Mouse (Mus musculus) MEL (cell line): ENCODE data around the gene Gm9736. TPM values are rescaled to one million over a fixed set of nuclear protein-coding genes. Genes with fewer than 3 reads are reported as not detected.
"Not testable (repeated sequence)": the region's sequence is repeated elsewhere in the genome, so short reads cannot be mapped to it uniquely, and the experiment has no call there.

Source experiments
- DNase-seq: peaks from one replicate; pipeline ENCODE4 v3.0.0; 2011; ENCODE audit warnings: low read depth, low spot score
- H3K27ac ChIP-seq: 2 replicates; pipeline ENCODE4 v1.5.1; 2012; ENCODE audit warnings: low read depth, mild to moderate bottlenecking, control low read depth, low read length, moderate library complexity; ENCODE audit not compliant: control insufficient read depth
- H3K27me3 ChIP-seq, 2 experiments: fragments of 150-350 bp in 1 of 2; sonication (generic) in 1 of 2; 2 replicates each; pipeline ENCODE4 v1.6.1; 2012; ENCODE audit warnings: low read length in 2 of 2, mild to moderate bottlenecking in 2 of 2, improper control_type of control experiment in 1 of 2, moderate library complexity in 1 of 2; ENCODE audit not compliant: insufficient read depth in 2 of 2, control insufficient read depth in 1 of 2
- H3K36me3 ChIP-seq, 2 experiments: 2 replicates each; pipeline ENCODE4 v1.6.1; 2012 to 2014; ENCODE audit warnings: low read length in 2 of 2, improper control_type of control experiment in 1 of 2, inconsistent platforms in 1 of 2, mild to moderate bottlenecking in 1 of 2; ENCODE audit not compliant: insufficient read depth in 2 of 2, control insufficient read depth in 1 of 2
- H3K4me1 ChIP-seq, 2 experiments: fragments of 150-350 bp in 1 of 2; sonication (generic) in 1 of 2; 2 replicates each; pipeline ENCODE4 v1.6.1; 2012; ENCODE audit warnings: low read length in 2 of 2, improper control_type of control experiment in 1 of 2, mild to moderate bottlenecking in 1 of 2; ENCODE audit not compliant: insufficient read depth in 2 of 2, control insufficient read depth in 1 of 2
- H3K4me3 ChIP-seq, 2 experiments: fragments of 150-350 bp in 1 of 2; sonication (generic) in 1 of 2; 2 replicates each; pipeline ENCODE4 v1.5.1; 2012; ENCODE audit warnings: low read depth in 2 of 2, low read length in 2 of 2, mild to moderate bottlenecking in 2 of 2, moderate library complexity in 2 of 2, control low read depth in 1 of 2, improper control_type of control experiment in 1 of 2; ENCODE audit not compliant: control insufficient read depth in 1 of 2, insufficient read depth in 1 of 2
- H3K79me2 ChIP-seq: 2 replicates; pipeline ENCODE4 v1.6.1; 2012; ENCODE audit warnings: mild to moderate bottlenecking, low read length, moderate library complexity; ENCODE audit not compliant: control insufficient read depth, poor library complexity, insufficient read depth
- H3K9ac ChIP-seq: 2 replicates; pipeline ENCODE4 v1.6.1; 2012; ENCODE audit warnings: low read depth, mild to moderate bottlenecking, control low read depth, low read length, moderate library complexity; ENCODE audit not compliant: control insufficient read depth, poor library complexity, severe bottlenecking
- H3K9me3 ChIP-seq: fragments of 150-350 bp; sonication (generic); replicated peaks from 2 replicates; pipeline ENCODE4 v1.6.1; 2012; ENCODE audit warnings: mild to moderate bottlenecking, low read length, improper control_type of control experiment, moderate library complexity; ENCODE audit not compliant: insufficient read depth
- BHLHE40 ChIP-seq: IDR thresholded peaks from 2 replicates; pipeline ENCODE4 v1.6.1; 2012; ENCODE audit warnings: low read depth, mild to moderate bottlenecking, inconsistent platforms, low read length, improper control_type of control experiment, borderline replicate concordance
- CHD1 ChIP-seq: IDR thresholded peaks from 2 replicates; pipeline ENCODE4 v1.6.1; 2012; ENCODE audit warnings: low read depth, mild to moderate bottlenecking, inconsistent platforms, low read length, improper control_type of control experiment
- CHD2 ChIP-seq: IDR thresholded peaks from 2 replicates; pipeline ENCODE4 v1.6.1; 2011; ENCODE audit warnings: low read length, improper control_type of control experiment
- CTCF ChIP-seq, 3 experiments: IDR thresholded peaks in 2 of 3; conservative IDR thresholded peaks in 1 of 3; 2 replicates each; pipeline ENCODE4 v1.5.1; 2011 to 2012; ENCODE audit warnings: low read length in 3 of 3, low read depth in 2 of 3, mild to moderate bottlenecking in 2 of 3, improper control_type of control experiment in 1 of 3, inconsistent platforms in 1 of 3, mixed read lengths in 1 of 3, moderate library complexity in 1 of 3; ENCODE audit not compliant: control insufficient read depth in 1 of 3, insufficient read depth in 1 of 3, poor library complexity in 1 of 3, severe bottlenecking in 1 of 3
- GATA1 ChIP-seq: IDR thresholded peaks from 2 replicates; pipeline ENCODE4 v1.6.1; 2011; ENCODE audit warnings: low read depth, low read length, improper control_type of control experiment
- HCFC1 ChIP-seq: IDR thresholded peaks from 2 replicates; pipeline ENCODE4 v1.6.1; 2012; ENCODE audit warnings: low read depth, mild to moderate bottlenecking, inconsistent platforms, low read length, improper control_type of control experiment, moderate library complexity
- JUND ChIP-seq: IDR thresholded peaks from 2 replicates; pipeline ENCODE4 v1.6.1; 2011; ENCODE audit warnings: low read depth, mild to moderate bottlenecking, improper control_type of control experiment, low read length
- MAFK ChIP-seq: IDR thresholded peaks from 2 replicates; pipeline ENCODE4 v1.6.1; 2011; ENCODE audit warnings: low read depth, mild to moderate bottlenecking, low read length, improper control_type of control experiment, borderline replicate concordance
- MAX ChIP-seq: IDR thresholded peaks from 2 replicates; pipeline ENCODE4 v1.6.1; 2011; ENCODE audit warnings: low read length, improper control_type of control experiment
- MAZ ChIP-seq: IDR thresholded peaks from 2 replicates; pipeline ENCODE4 v1.6.1; 2012; ENCODE audit warnings: low read depth, mild to moderate bottlenecking, inconsistent platforms, low read length, improper control_type of control experiment
- MYB ChIP-seq: IDR thresholded peaks from 2 replicates; pipeline ENCODE4 v1.6.1; 2011; ENCODE audit warnings: mild to moderate bottlenecking, low read depth, low read length, improper control_type of control experiment
- MYC ChIP-seq: IDR thresholded peaks from 2 replicates; pipeline ENCODE4 v1.6.1; 2011; ENCODE audit warnings: low read depth, mild to moderate bottlenecking, low read length, improper control_type of control experiment, moderate library complexity
- NELFE ChIP-seq: IDR thresholded peaks from 2 replicates; pipeline ENCODE4 v1.6.1; 2011; ENCODE audit warnings: low read depth, low read length, improper control_type of control experiment
- POLR2A ChIP-seq, 2 experiments: IDR thresholded peaks; 2 replicates each; pipeline ENCODE4 v1.6.1; 2011 to 2012; ENCODE audit warnings: low read length in 2 of 2, mild to moderate bottlenecking in 2 of 2, control low read depth in 1 of 2, improper control_type of control experiment in 1 of 2, low read depth in 1 of 2, moderate library complexity in 1 of 2; ENCODE audit not compliant: control insufficient read depth in 1 of 2, insufficient read depth in 1 of 2, poor library complexity in 1 of 2
- RAD21 ChIP-seq: IDR thresholded peaks from 2 replicates; pipeline ENCODE4 v1.6.1; 2011; ENCODE audit warnings: mild to moderate bottlenecking, low read depth, low read length, improper control_type of control experiment
- RCOR1 ChIP-seq: IDR thresholded peaks from 2 replicates; pipeline ENCODE4 v1.6.1; 2012; ENCODE audit warnings: low read depth, mild to moderate bottlenecking, inconsistent platforms, low read length, improper control_type of control experiment
- SIN3A ChIP-seq: IDR thresholded peaks from 2 replicates; pipeline ENCODE4 v1.6.1; 2012; ENCODE audit warnings: low read length, improper control_type of control experiment, inconsistent platforms
- SMC3 ChIP-seq: IDR thresholded peaks from 2 replicates; pipeline ENCODE4 v1.6.1; 2011; ENCODE audit warnings: low read depth, low read length, improper control_type of control experiment
- TCF12 ChIP-seq: IDR thresholded peaks from 2 replicates; pipeline ENCODE4 v1.6.1; 2014; ENCODE audit warnings: low read depth, mild to moderate bottlenecking, inconsistent platforms, low read length, improper control_type of control experiment, moderate library complexity
- ZKSCAN1 ChIP-seq: IDR thresholded peaks from 2 replicates; pipeline ENCODE4 v1.6.1; 2012; ENCODE audit warnings: low read depth, mild to moderate bottlenecking, inconsistent platforms, low read length, improper control_type of control experiment, moderate library complexity
- ZNF384 ChIP-seq: IDR thresholded peaks from 2 replicates; pipeline ENCODE4 v1.6.1; 2012; ENCODE audit warnings: low read depth, mild to moderate bottlenecking, inconsistent platforms, low read length, improper control_type of control experiment
- polyA plus RNA-seq, 2 experiments: library from polyadenylated mRNA; stranded (reverse) in 1 of 2; unstranded in 1 of 2; fragments of >175 nt in 1 of 2; fragments of >200 nt in 1 of 2; gene quantifications; 2 replicates each; pipeline versions ENCODE4 v1.2.1 to v1.2.4; 2012; ENCODE audit warnings: low replicate concordance in 2 of 2, low read depth in 1 of 2; ENCODE audit not compliant: insufficient read length in 2 of 2, insufficient read depth in 1 of 2, missing spikeins in 1 of 2
- total RNA-seq: library from RNA; depleted of rRNA; stranded (reverse); fragments of 300-350 nt; gene quantifications from 2 replicates; pipeline ENCODE4 v1.2.3, GENCODE M21; 2012

The Gm9736 gene
- total and polyA plus RNA-seq, 3 experiments = not detected

DNA sequence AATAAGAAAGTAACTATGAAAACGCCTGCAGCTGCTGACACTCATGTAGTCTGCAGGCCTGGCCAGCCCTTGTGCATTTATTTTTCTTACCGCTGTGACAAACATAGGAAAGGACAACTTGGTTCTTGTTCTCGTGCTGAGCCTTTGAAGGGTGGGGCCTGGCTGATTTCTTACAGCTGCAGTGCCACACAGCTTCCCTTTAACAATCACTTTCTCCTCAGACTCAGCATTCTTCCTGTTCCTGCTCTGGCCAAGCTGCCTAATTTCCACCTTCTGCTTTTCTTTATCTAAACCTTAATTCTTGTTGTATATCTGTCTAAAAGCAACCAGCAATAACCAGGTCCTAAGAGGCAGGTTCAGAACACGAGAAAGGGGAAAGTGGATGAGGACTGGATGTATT lies 37.4 kb downstream of the Gm9736 start:
- H3K9ac ChIP-seq = no peak overlapping the region
- H3K4me1 ChIP-seq = peaks cover 0 to 5% of the 10 kb centered on the region in 2 experiments; a peak in 1 of 4 replicates
- TF ChIP-seq ZKSCAN1 (no peak), GATA1 (0 out of 2 replicates have a peak, but pooled peaks have one; percentile 23)
- H3K9me3 ChIP-seq = no peaks in the 10 kb centered on the region
- H3K27ac ChIP-seq = no peak overlapping the region
- peak; percentile 67 for DNase-seq
- peaks cover 0 to 2% of the 10 kb centered on the region in 2 experiments; a peak in 1 of 4 replicates for H3K36me3 ChIP-seq
- no peak overlapping the region for H3K4me3 ChIP-seq
- H3K79me2 ChIP-seq = no peaks in the 10 kb centered on the region
- peaks cover 0 to 2% of the 10 kb centered on the region in 2 experiments; a peak in 1 of 4 replicates for H3K27me3 ChIP-seq

DNA sequence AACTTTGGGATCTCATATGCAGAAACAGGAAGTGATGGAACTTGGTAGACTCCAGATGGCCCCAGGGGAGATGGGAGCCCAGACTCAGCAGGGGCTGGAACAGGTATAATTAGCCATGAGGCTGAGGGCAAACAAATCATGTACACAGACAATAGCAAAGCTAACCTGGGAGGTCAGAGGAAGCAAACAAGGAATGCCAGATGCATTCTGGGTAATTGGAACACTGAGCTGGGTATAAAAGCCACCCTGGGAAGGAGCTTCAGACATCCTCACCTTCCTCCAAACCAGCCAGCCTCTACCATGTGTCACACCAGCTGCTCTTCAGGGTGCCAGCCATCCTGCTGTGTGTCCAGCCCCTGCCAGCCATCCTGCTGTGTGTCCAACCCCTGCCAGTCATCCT lies 40.0 kb downstream of the Gm9736 start, which contains the start of gene Gm10024:
Gene Gm10024, plus strand, starts transcription at position 301 of the 400 bp plus-strand sequence.
- H3K4me1 ChIP-seq, H3K4me3 ChIP-seq, H3K79me2 ChIP-seq, H3K27me3 ChIP-seq, H3K9ac ChIP-seq, DNase-seq, H3K9me3 ChIP-seq, H3K36me3 ChIP-seq, H3K27ac ChIP-seq: not testable (repeated sequence)

DNA sequence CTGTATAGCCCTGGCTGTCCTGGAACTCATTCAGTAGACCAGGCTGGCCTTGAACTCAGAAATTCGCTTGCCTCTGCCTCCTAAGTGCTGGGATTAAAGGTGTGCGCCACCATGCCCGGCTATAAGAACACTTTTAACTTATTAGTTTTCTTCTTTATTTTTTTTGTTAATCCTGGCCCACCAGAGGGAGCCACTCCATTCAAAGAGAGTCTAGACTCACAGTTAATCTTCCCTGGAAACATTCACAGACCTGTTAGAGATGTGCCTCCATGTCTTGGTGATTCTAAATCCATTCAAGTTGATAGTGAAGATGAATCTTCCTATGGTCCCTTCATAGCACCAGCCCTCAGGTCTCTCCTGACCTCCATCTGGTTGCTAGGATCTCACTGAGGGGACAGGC lies 41.3 kb downstream of the Gm9736 start:
- H3K9ac ChIP-seq = no peak overlapping the region
- no peaks in the 10 kb centered on the region for H3K27me3 ChIP-seq
- no peak for DNase-seq
- peaks cover 0 to 5% of the 10 kb centered on the region in 2 experiments; a peak in 1 of 4 replicates for H3K4me1 ChIP-seq
- H3K4me3 ChIP-seq = no peak overlapping the region
- H3K27ac ChIP-seq = no peak overlapping the region
- TF ChIP-seq SMC3 (peak; percentile 24), MAZ (no peak), CTCF (IDR thresholded peaks at IDR 0.05 in 2 of 3, conservative IDR thresholded peaks at IDR 0.05 in 1 of 3; ENCODE audit: control insufficient read depth in 1 of 3, insufficient read depth in 1 of 3, low read depth in 2 of 3, low read length in 3 of 3, poor library complexity in 1 of 3, severe bottlenecking in 1 of 3) (peak in 1 of 3 experiments; percentile 22; a peak in 1 of 6 replicates)
- TF ChIP-seq, all 39 proteins: peak for 2
- Histone ChIP-seq H3K9me3 (no peaks in the 10 kb centered on the region), H3K79me2 (no peaks in the 10 kb centered on the region), H3K36me3 (peaks cover 0 to 2% of the 10 kb centered on the region in 2 experiments; a peak in 1 of 4 replicates)

DNA sequence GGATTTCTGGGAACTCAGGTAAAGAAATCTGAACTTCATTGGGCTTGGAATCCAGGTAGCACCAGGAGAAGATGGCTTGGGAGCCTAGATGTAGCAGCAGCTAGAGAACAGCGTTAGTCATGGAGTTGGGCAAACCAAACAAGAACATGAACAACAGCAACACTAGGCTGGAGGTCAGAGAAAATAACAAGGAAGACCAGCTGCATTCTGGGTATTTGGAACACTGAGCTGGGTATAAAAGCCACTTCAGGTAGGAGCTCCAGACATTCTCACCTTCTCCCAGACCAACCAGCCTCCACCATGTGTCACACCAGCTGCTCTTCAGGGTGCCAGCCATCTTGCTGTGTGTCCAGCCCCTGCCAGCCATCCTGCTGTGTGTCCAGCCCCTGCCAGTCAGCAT lies 44.8 kb downstream of the Gm9736 start, which contains the start of gene Gm10272:
Gene Gm10272, plus strand, starts transcription at position 301 of the 400 bp plus-strand sequence.
- DNase-seq = no peak
- no peak within 1 kb of the TSS for H3K4me3 ChIP-seq
- no peaks in the 10 kb centered on the region for H3K9me3 ChIP-seq
- H3K36me3 ChIP-seq = no peaks in the 10 kb centered on the region
- no peaks in the 10 kb centered on the region for H3K4me1 ChIP-seq
- TF ChIP-seq SIN3A (no peak), MAX (no peak), HCFC1 (no peak), POLR2A (IDR thresholded peaks at IDR 0.05; ENCODE audit: control insufficient read depth in 1 of 2, insufficient read depth in 1 of 2, low read depth in 1 of 2, low read length in 2 of 2, poor library complexity in 1 of 2) (no peak), RAD21 (no peak), TCF12 (no peak), MYC (no peak), NELFE (no peak), CHD2 (no peak), MAZ (no peak), SMC3 (no peak), JUND (no peak), GATA1 (no peak), MAFK (no peak), RCOR1 (no peak), BHLHE40 (no peak), ZNF384 (no peak), CHD1 (no peak), MYB (no peak)
- H3K79me2 ChIP-seq = no peaks in the 10 kb centered on the region
- H3K27me3 ChIP-seq = peaks cover 0 to 2% of the 10 kb centered on the region in 2 experiments; a peak in 2 of 4 replicates
- no peak within 1 kb of the TSS for H3K27ac ChIP-seq
- no peak within 1 kb of the TSS for H3K9ac ChIP-seq
